Mouse (Mus musculus) lung, adult 2 months (tissue): ENCODE results near the gene Tmem41a. TPM values are rescaled to one million over a fixed set of nuclear protein-coding genes. Genes with fewer than 3 reads are reported as not detected.
"Not testable (repeated sequence)": the region's sequence is repeated elsewhere in the genome, so short reads cannot be mapped to it uniquely, and the experiment has no call there.

Source experiments
- DNase-seq: peaks from one replicate; pipeline ENCODE4 v3.0.0; 2022
- H3K4me1 ChIP-seq: fragments of 200-500 bp; 2 replicates; pipeline ENCODE4 v1.6.1; 2011; ENCODE audit warnings: low read length; ENCODE audit not compliant: control insufficient read depth, insufficient read depth
- H3K4me3 ChIP-seq: fragments of 200-500 bp; replicated peaks from 2 replicates; pipeline ENCODE3; 2011; ENCODE audit warnings: low read depth, mild to moderate bottlenecking, control low read depth, low read length; ENCODE audit errors: extremely low read depth
- CTCF ChIP-seq: fragments of 200-500 bp; IDR thresholded peaks from 2 replicates; pipeline ENCODE4 v1.5.1; 2011; ENCODE audit warnings: mild to moderate bottlenecking, low read length, control low read depth; ENCODE audit not compliant: insufficient read depth
- POLR2A ChIP-seq: fragments of 200-500 bp; IDR thresholded peaks from 2 replicates; pipeline ENCODE4 v1.6.1; 2011; ENCODE audit warnings: low read depth, mild to moderate bottlenecking, control low read depth, low read length, borderline replicate concordance; ENCODE audit errors: extremely low read depth
- WGBS: fragments of 180-500 bp; shearing (Covaris S2); methylation state at CpG from one replicate; pipeline ENCODE4 v1.1.7; 2018; 5-methylcytosine and 5-hydroxymethylcytosine counted together
- polyA plus RNA-seq: library from polyadenylated mRNA; depleted of rRNA; stranded (reverse); fragments of >200 nt; gene quantifications from 2 replicates; pipeline ENCODE4 v1.2.3, GENCODE M21; 2012

The Tmem41a gene
- polyA plus RNA-seq, 1 experiment, result 19.1 TPM

DNA sequence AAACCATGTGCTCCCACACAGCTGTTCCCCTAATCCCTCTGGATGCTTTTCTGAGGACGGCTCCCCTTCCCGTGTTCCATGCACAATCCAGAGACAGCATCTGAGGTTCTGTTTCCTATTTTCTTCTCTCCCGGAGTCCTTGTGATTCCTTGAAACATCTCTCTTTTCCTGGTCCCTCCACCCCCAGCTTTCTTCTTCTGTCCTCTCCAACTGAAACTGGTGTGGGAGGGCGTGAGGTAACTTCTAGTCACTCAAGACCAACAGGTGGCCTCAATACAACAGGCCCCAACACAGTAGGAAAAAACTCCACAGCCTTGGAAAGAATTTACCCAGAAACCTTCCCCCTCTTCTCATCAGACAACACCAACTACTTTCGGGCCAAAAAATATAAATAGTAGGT is 30.0 kb upstream of the Tmem41a start:
- no peak for TF ChIP-seq CTCF
- no peak for DNase-seq
- WGBS, result 67% methylated on average over 5 of the region's 5 CpGs
- H3K4me1 ChIP-seq, result 0 out of 2 replicates have a peak, but pooled peaks cover 2% of the 10 kb centered on the region
- H3K4me3 ChIP-seq, result no peak overlapping the region

DNA sequence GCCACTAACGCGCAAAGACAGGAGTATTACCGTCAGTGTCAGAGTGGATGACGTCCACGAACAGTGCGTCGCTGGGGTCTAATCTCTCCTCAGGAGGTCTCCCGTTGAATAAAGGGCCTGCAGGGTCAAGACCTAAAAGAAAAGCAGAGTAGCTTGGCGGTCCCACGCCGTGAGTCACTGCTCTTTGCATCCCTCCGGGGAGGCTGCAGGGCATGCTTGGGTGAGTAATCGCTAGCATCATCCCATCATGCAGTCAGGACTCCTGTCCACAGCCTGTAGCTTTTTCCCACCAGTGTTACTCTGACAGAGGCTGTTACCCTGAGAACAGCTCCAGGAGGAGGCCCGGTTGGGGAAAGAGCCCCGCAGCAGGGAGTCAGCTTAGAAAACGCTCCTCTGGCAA is 28.9 kb upstream of the Tmem41a start:
- 15% methylated on average over 16 of the region's 16 CpGs for WGBS
- 0 out of 2 replicates have a peak, but pooled peaks cover 2% of the 10 kb centered on the region for H3K4me1 ChIP-seq
- no peak overlapping the region for H3K4me3 ChIP-seq
- TF ChIP-seq POLR2A (no peak), CTCF (no peak)
- no peak for DNase-seq

DNA sequence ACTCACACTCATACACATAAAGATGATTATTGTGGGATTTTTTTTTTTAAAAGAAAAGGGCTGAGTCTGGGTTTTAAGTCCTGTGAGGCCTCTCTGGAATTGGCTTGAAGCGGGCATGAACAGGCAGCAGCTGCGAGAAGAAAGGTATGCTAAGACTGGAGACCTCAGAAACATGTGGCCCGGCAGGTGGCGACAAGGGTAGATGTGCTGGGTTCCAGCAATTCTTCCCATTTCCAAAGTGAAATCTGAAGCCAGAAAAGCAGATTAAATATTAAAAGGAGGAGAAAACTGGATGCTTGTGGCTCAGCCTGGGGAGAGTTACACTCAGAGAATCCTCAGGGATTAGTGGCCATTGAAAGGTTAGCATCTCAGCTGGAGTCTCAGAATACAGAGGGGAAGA is 24.1 kb upstream of the Tmem41a start:
- Histone ChIP-seq H3K4me3 (no peak overlapping the region), H3K4me1 (0 out of 2 replicates have a peak, but pooled peaks cover 2% of the 10 kb centered on the region)
- TF ChIP-seq POLR2A (no peak), CTCF (0 out of 2 replicates have a peak, but pooled peaks have one; percentile 12)
- WGBS, result 56% methylated on average over 4 of the region's 4 CpGs
- no peak for DNase-seq

DNA sequence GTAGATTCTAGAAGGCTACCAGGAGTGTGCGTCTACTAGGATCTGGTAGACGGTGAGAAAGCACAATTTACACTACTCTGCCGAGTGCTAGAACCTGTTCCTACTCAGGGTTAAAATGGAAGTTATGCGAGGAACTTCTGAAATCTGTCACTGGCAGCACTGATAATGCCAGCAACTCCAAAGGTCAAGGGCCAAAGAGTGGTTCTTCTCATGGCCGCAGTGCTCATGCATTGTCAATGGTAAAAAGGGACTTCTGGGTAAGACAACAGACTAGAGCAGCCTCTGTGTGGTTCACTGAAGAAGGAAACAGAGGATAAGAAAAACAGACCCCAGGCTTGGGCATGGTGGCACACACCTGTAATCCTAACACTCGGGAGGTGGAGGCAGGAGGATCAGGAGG is 23.2 kb upstream of the Tmem41a start:
- TF ChIP-seq POLR2A, result no peak
- TF ChIP-seq CTCF, result no peak
- no peak overlapping the region for H3K4me3 ChIP-seq
- 0 out of 2 replicates have a peak, but pooled peaks cover 2% of the 10 kb centered on the region for H3K4me1 ChIP-seq
- 74% methylated on average over 6 of the region's 6 CpGs for WGBS
- no peak for DNase-seq

DNA sequence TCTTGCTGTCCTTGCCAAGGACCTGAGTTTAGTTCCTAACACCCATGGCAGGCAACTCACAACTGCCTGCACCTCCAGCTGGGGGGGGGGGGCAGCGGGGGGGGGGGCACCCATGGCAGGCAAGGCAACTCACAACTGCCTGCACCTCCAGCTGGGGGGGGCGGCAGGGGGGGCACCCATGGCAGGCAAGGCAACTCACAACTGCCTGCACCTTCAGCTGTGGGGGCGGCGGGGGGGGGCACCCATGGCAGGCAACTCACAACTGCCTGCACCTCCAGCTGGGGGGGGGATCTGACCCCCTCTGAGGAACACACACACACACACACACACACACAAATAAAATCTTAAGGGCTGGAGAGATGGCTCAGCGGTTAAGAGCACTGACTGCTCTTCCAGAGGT is 22.5 kb upstream of the Tmem41a start:
- no peak for DNase-seq
- WGBS, result 71% methylated on average over 5 of the region's 5 CpGs
- TF ChIP-seq CTCF (no peak), POLR2A (no peak)
- Histone ChIP-seq H3K4me3 (no peak overlapping the region), H3K4me1 (0 out of 2 replicates have a peak, but pooled peaks cover 2% of the 10 kb centered on the region)

DNA sequence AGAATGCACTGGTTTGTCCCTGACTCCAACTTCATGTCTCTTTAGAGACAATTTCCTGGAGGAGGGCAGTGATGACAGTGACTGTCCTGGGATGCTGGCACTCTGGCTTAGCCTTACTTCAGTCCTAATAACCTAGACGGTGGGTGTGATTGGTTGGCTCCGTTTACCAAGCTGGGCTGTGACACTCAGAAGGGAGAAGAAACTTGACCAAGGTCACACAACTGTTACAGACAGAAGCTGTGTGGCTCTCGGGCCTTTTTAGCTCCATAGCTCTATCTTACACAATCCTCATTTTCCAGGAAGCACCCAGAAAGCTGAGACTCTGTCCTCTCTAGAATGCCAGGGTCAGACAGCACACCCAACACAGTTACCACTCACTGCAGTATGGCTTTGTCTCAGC is 18.2 kb upstream of the Tmem41a start:
- no peak overlapping the region for H3K4me3 ChIP-seq
- TF ChIP-seq CTCF, result no peak
- TF ChIP-seq POLR2A, result no peak
- no peaks in the 10 kb centered on the region for H3K4me1 ChIP-seq
- WGBS, result 72% methylated on average over 3 of the region's 3 CpGs
- DNase-seq, result no peak

DNA sequence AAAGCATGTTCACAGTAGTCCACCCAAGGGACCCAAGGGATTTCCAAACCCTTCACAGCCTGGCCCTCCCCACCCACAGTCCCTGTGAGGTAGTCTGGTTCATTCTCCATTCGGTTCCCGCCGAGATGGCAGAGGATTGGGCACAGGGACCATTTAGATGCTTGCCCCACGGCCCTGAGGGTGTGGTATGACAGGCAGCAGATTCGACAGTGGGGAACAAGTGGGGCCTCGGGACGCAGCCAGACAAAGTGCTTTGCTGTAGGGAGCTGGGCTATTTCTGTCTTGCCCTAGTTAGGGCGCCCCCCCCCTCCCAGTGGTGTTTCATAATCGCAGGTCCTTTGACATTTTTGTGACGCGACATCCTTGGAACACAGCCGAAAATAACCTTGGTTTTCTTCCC is 8.2 kb upstream of the Tmem41a start:
- Histone ChIP-seq H3K4me1 (peaks cover 3% of the 10 kb centered on the region; the same call in 1 of the 2 replicates), H3K4me3 (no peak overlapping the region)
- 50% methylated on average over 12 of the region's 12 CpGs for WGBS
- TF ChIP-seq POLR2A (no peak), CTCF (no peak)
- peak; percentile 37 for DNase-seq

DNA sequence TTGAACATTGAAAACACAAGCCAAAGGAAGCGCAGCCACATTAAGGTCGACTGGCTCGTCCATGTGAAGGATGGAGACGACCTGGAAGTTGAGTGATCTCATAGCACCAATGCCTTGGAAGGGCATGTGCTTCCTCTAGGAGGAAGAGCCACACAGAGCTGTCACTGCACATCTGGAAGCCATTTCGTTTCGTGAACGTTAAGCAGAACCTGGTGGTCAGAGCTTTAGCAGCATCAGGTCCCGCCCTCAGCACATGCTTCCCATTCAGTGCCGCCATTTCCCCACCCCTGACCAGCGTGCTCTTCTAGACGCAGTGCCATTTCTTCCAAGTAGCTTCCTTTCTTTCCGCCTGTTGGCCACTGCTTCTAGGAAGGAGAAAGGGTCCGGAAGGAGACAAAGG is 18.9 kb downstream of the Tmem41a start:
- Histone ChIP-seq H3K4me3 (no peak overlapping the region), H3K4me1 (no peaks in the 10 kb centered on the region)
- TF ChIP-seq POLR2A, result no peak
- no peak for TF ChIP-seq CTCF
- WGBS, result 77% methylated on average over 13 of the region's 13 CpGs
- DNase-seq, result no peak

DNA sequence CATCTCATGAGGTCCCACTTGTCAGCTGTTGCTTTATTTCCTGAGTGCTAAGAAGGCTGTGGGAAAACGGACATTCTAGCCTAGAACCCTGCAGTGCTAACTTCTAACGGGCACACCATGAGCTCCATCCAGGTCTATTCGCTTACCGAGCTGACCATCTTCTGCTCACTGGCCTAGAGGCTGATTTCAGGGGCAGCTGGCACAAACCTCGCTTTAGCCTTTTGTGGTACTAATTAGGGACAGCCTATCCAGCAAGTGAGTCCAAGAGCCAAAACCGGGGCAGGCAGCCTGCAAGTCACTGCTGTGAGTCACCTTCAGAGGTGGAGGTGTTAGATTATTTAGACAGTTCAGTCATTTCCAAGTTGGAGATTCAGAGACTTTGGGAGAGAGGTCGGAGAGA is 30.7 kb downstream of the Tmem41a start:
- DNase-seq, result no peak
- no peak for TF ChIP-seq CTCF
- TF ChIP-seq POLR2A, result no peak
- H3K4me3 ChIP-seq, result no peak overlapping the region
- no peaks in the 10 kb centered on the region for H3K4me1 ChIP-seq
- WGBS, result 80% methylated on average over 7 of the region's 7 CpGs

DNA sequence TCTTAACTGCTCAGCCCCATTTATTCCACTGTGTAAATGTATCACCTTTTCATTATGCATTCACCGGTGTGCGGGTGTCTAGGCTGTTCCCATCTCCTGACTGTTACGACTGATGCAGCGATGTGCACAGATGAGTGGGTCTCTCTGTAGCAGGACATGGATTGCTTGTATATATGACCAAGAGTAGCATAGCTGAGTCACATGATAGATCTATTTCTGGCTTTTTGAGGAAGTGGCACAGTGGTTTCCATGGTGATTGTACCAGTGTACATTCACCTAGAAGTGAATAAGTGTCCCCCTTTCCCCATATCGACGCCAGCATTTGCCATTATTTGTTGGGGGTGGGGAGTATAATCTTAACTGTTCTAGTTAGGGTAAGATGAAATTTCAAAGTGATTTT is 34.0 kb downstream of the Tmem41a start:
- 68% methylated on average over 6 of the region's 6 CpGs for WGBS

DNA sequence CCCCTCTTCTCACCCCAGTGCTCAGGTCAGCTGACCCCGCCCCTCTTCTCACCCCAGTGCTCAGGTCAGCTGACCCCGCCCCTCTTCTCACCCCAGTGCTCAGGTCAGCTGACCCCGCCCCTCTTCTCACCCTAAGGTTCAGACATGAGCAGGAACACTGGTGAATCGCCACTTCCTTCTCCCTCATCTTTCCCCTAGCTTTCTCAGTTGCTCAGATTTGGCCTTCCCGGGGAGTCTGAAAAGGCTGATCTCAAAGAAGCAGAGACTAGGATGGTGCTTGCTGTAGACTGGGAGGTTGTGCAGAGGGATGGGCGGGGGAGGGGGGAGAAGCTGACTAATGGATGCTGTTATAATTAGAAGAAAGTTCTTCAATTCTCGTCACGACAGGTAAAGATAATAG is 38.4 kb downstream of the Tmem41a start:
- not testable (repeated sequence) for H3K4me3 ChIP-seq, H3K4me1 ChIP-seq, DNase-seq
- WGBS, result 61% methylated on average over 7 of the region's 8 CpGs

More for the DNA sequence above, 34.0 kb downstream of the Tmem41a start:
- no peak for DNase-seq
- H3K4me3 ChIP-seq, result no peak overlapping the region
- TF ChIP-seq POLR2A, result no peak
- TF ChIP-seq CTCF, result no peak
- H3K4me1 ChIP-seq, result no peaks in the 10 kb centered on the region
